Mouse (Mus musculus) testis, adult 2 months (tissue): ENCODE measurements around the gene Caln1.
"Not testable (repeated sequence)": the region's sequence is repeated elsewhere in the genome, so short reads cannot be mapped to it uniquely, and the experiment has no call there.

Experiments
- CTCF ChIP-seq: fragments of 200-500 bp; IDR thresholded peaks from 2 replicates; pipeline ENCODE4 v1.5.1; 2012; ENCODE audit warnings: low read depth, mild to moderate bottlenecking, inconsistent platforms, low read length, moderate library complexity; ENCODE audit not compliant: control insufficient read depth, insufficient read depth, insufficient replicate concordance
- POLR2A ChIP-seq: fragments of 200-500 bp; IDR thresholded peaks from 2 replicates; pipeline ENCODE4 v1.6.1; 2012; ENCODE audit warnings: low read depth, mild to moderate bottlenecking, inconsistent platforms, low read length, moderate library complexity; ENCODE audit not compliant: control insufficient read depth

DNA sequence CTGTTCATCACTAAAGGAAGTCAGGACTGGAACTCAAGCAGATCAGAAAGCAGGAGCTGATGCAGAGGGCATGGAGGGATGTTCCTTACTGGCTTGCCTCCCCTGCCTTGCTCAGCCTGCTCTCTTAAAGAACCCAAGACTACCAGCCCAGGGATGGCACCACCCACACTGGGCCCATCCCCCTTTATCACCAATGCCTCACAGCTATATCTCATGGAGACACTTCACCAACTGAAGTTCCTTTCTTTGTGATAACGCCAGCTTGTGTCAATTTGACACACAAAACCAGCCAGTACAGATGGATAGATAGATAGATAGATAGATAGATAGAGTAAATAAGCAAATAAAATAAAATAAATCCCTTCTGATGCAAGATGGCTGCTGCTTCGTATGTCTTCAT lies 276.9 kb downstream of the Caln1 start:
- not testable (repeated sequence) for TF ChIP-seq CTCF, POLR2A
